Mouse (Mus musculus) myocyte (in vitro differentiated cells): Measurements from ENCODE around the gene Nf1.

Source experiments
- CEBPB ChIP-seq: IDR thresholded peaks from 2 replicates; pipeline ENCODE4 v1.6.1; 2011; ENCODE audit warnings: mild to moderate bottlenecking, moderate library complexity; ENCODE audit not compliant: poor library complexity, insufficient read depth, severe bottlenecking
- MAX ChIP-seq: IDR thresholded peaks from one replicate; pipeline ENCODE4 v1.6.1; 2011; ENCODE audit warnings: low read depth, mild to moderate bottlenecking, control low read depth
- MYOD1 ChIP-seq, 3 experiments: IDR thresholded peaks; one replicate each; pipeline ENCODE4 v1.6.1; 2011; ENCODE audit warnings: control low read depth in 2 of 3, low read depth in 2 of 3, mild to moderate bottlenecking in 2 of 3, moderate library complexity in 1 of 3; ENCODE audit not compliant: insufficient read length in 2 of 3, control insufficient read depth in 1 of 3
- POLR2A ChIP-seq: IDR thresholded peaks from one replicate; pipeline ENCODE4 v1.6.1; 2011; ENCODE audit warnings: low read depth, mild to moderate bottlenecking, control low read depth, moderate library complexity; ENCODE audit not compliant: insufficient read length
- TCF3 ChIP-seq: IDR thresholded peaks from one replicate; pipeline ENCODE4 v1.6.1; 2011; ENCODE audit warnings: low read depth, control low read depth; ENCODE audit not compliant: insufficient read length
- USF1 ChIP-seq: IDR thresholded peaks from one replicate; pipeline ENCODE4 v1.6.1; 2011; ENCODE audit warnings: low read depth, mild to moderate bottlenecking, control low read depth, moderate library complexity

- TF ChIP-seq MAX (no peak), POLR2A (no peak), MYOD1 (IDR thresholded peaks at IDR 0.05; ENCODE audit: control insufficient read depth in 1 of 3, insufficient read length in 2 of 3, low read depth in 2 of 3) (no peak), CEBPB (no peak), TCF3 (no peak), USF1 (no peak)
Measured at GRCm38 (mm10) chr11:79292130-79292529, 47.4 kb upstream of the Nf1 start.
